Mouse (Mus musculus) ES-Bruce4 (cell line): ENCODE measurements around the gene Fgf18. TPM values are rescaled to one million over a fixed set of nuclear protein-coding genes. Genes with fewer than 3 reads are reported as not detected.

Experiments
- H3K27ac ChIP-seq: 2 replicates; pipeline ENCODE4 v1.5.1; 2012; ENCODE audit warnings: low read length, inconsistent platforms; ENCODE audit not compliant: insufficient read depth
- H3K27me3 ChIP-seq: 2 replicates; pipeline ENCODE4 v1.6.1; 2012; ENCODE audit warnings: mild to moderate bottlenecking, low read length, inconsistent platforms; ENCODE audit not compliant: control insufficient read depth, poor library complexity, insufficient read depth, severe bottlenecking
- H3K36me3 ChIP-seq: 2 replicates; pipeline ENCODE4 v1.6.1; 2012; ENCODE audit warnings: inconsistent platforms, mild to moderate bottlenecking, low read length, moderate library complexity; ENCODE audit not compliant: control insufficient read depth, poor library complexity, insufficient read depth, severe bottlenecking
- H3K4me1 ChIP-seq: one replicate; pipeline ENCODE4 v1.8.1; 2011; ENCODE audit warnings: low read length; ENCODE audit not compliant: control insufficient read depth, insufficient read depth
- H3K4me3 ChIP-seq: 2 replicates; pipeline ENCODE4 v1.5.1; 2011; ENCODE audit warnings: low read depth, mild to moderate bottlenecking, low read length
- H3K9ac ChIP-seq: 2 replicates; pipeline ENCODE4 v1.6.1; 2012; ENCODE audit warnings: low read depth, mild to moderate bottlenecking, inconsistent platforms; ENCODE audit not compliant: poor library complexity, severe bottlenecking
- H3K9me3 ChIP-seq: replicated peaks from 2 replicates; pipeline ENCODE4 v1.6.1; 2012; ENCODE audit warnings: mild to moderate bottlenecking, low read length, inconsistent platforms; ENCODE audit not compliant: control insufficient read depth, poor library complexity, insufficient read depth, severe bottlenecking
- CTCF ChIP-seq: IDR thresholded peaks from one replicate; pipeline ENCODE4 v1.8.1; 2011; ENCODE audit warnings: low read depth, low read length
- EP300 ChIP-seq: IDR thresholded peaks from 2 replicates; pipeline ENCODE4 v1.6.1; 2011; ENCODE audit warnings: low read depth, low read length; ENCODE audit not compliant: insufficient read depth
- POLR2A ChIP-seq: IDR thresholded peaks from one replicate; pipeline ENCODE4 v1.8.1; 2011; ENCODE audit warnings: low read length; ENCODE audit not compliant: insufficient read depth
- polyA plus RNA-seq: library from polyadenylated mRNA; stranded (reverse); fragments of >200 nt; gene quantifications from 2 replicates; pipeline ENCODE4 v1.2.4, GENCODE M21; 2011; ENCODE audit warnings: low read depth; ENCODE audit not compliant: missing spikeins, insufficient read depth, insufficient read length

The Fgf18 gene
- polyA plus RNA-seq, 1 experiment, result 0.82 TPM

DNA sequence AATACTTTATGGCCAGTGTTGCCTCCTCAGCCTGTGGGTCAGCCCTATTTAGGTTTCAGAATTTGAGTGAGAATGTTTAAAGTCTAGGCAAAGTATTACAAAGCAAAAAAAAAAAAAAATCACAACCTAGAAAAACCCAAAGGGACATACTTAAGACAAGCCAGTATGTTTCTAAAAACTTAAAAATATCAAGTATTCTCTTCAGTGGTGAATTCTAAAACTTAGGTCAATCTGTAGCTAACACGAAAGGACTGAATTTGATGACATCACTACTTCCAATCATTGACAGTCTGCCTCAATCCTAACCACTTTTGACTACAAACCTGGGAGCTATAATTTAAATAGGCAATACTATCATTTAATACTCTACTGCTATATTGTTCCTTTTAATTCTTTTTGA is 5.8 kb upstream of the Fgf18 start:
- Histone ChIP-seq H3K4me3 (no peak overlapping the region), H3K27me3 (no peaks in the 10 kb centered on the region; the same call in 1 of the 2 replicates), H3K9ac (no peak overlapping the region), H3K4me1 (no peaks in the 10 kb centered on the region), H3K9me3 (no peaks in the 10 kb centered on the region), H3K36me3 (peaks cover 74% of the 10 kb centered on the region), H3K27ac (no peak overlapping the region)
- TF ChIP-seq EP300, result no peak
- no peak for TF ChIP-seq POLR2A
- no peak for TF ChIP-seq CTCF

- Histone ChIP-seq H3K9me3 (no peaks in the 10 kb centered on the region), H3K27ac (no peak overlapping the region), H3K4me3 (no peak overlapping the region), H3K36me3 (peaks cover 63% of the 10 kb centered on the region), H3K4me1 (no peaks in the 10 kb centered on the region), H3K9ac (no peak overlapping the region), H3K27me3 (peaks cover 3% of the 10 kb centered on the region; the same call in 1 of the 2 replicates)
- no peak for TF ChIP-seq CTCF
- no peak for TF ChIP-seq EP300
- TF ChIP-seq POLR2A, result no peak
These were observed 4.6 kb upstream of the Fgf18 start for GRCm38 (mm10) chr11:33151780-33152145.

- Histone ChIP-seq H3K4me1 (no peaks in the 10 kb centered on the region), H3K36me3 (peaks cover 58% of the 10 kb centered on the region), H3K4me3 (no peak overlapping the region), H3K27ac (peak overlapping the region; percentile 38; the same call in 1 of the 2 replicates), H3K9ac (no peak overlapping the region), H3K9me3 (no peaks in the 10 kb centered on the region), H3K27me3 (peaks cover 3% of the 10 kb centered on the region; the same call in 1 of the 2 replicates)
- TF ChIP-seq EP300, result no peak
These were observed 4.1 kb upstream of the Fgf18 start for GRCm38 (mm10) chr11:33151128-33151779.

- TF ChIP-seq POLR2A, result no peak
- TF ChIP-seq CTCF, result no peak
- TF ChIP-seq EP300, result no peak
- Histone ChIP-seq H3K9ac (no peak overlapping the region), H3K27me3 (peaks cover 3% of the 10 kb centered on the region; the same call in 1 of the 2 replicates), H3K9me3 (no peaks in the 10 kb centered on the region), H3K36me3 (peaks cover 51% of the 10 kb centered on the region), H3K27ac (no peak overlapping the region), H3K4me3 (no peak overlapping the region), H3K4me1 (no peaks in the 10 kb centered on the region)
These were observed 3.2 kb upstream of the Fgf18 start for GRCm38 (mm10) chr11:33150364-33150763.

DNA sequence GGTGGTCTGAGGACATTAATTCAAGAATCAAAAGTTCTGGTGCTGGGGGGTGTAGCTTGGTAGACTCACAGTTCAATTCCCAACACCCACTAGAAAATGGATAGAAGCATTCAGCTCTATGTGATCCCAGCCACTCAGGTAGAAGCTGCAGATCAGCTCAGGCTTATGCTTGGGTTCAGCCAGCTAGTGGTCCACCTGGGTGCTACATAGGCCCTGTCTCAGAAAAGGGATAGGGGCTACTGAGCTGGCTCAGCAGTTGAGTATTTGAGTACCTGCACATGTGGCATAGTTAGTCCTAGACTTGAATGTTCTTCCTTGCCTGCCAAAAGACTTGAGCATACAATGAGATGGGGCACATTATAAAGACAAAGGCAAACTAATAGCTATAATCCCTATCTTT is 2.3 kb upstream of the Fgf18 start:
- Histone ChIP-seq H3K4me1 (no peaks in the 10 kb centered on the region), H3K4me3 (no peak overlapping the region), H3K36me3 (peaks cover 42% of the 10 kb centered on the region), H3K27me3 (peaks cover 3% of the 10 kb centered on the region; the same call in 1 of the 2 replicates), H3K9me3 (no peaks in the 10 kb centered on the region), H3K9ac (no peak overlapping the region), H3K27ac (no peak overlapping the region)
- TF ChIP-seq POLR2A, result no peak
- no peak for TF ChIP-seq EP300

DNA sequence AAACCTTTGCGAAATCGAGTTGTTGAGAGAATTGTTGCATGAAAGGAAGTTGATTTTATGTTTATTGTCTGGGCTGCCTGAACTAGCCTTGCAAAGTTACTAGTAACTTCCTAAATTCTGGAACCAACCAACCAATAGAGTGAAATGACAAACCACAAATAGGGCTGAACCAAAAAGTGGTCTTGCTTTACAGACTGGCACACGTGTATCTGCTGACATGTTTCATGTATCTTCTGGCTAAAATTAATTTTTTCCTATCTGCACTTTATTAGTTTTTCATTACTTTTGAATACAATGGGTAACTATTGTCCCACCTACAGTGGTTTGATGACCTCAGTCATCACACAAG is 1.9 kb upstream of the Fgf18 start:
- Histone ChIP-seq H3K9me3 (no peaks in the 10 kb centered on the region), H3K36me3 (peaks cover 38% of the 10 kb centered on the region), H3K27me3 (peaks cover 3% of the 10 kb centered on the region; the same call in 1 of the 2 replicates), H3K9ac (no peak overlapping the region), H3K4me1 (no peaks in the 10 kb centered on the region), H3K4me3 (no peak overlapping the region), H3K27ac (peak overlapping the region; percentile 14; the same call in 1 of the 2 replicates)
- TF ChIP-seq POLR2A (no peak), EP300 (no peak), CTCF (no peak)
